Mouse (Mus musculus) hindbrain, embryonic 14.5 days (tissue): Measurements from ENCODE around the gene Rps10. TPM values are rescaled to one million over a fixed set of nuclear protein-coding genes. Genes with fewer than 3 reads are reported as not detected.
A peak's percentile ranks its signal among the peaks of the same experiment; 100 is the strongest.

Source experiments
- ATAC-seq: fragments of 200-750 bp; cut with Nextera tagmentation; 2 replicates; pipeline ENCODE4 v1.8.0; 2017; ENCODE audit warnings: moderate number of reproducible peaks, mild to moderate bottlenecking, moderate TSS enrichment, moderate library complexity; ENCODE audit not compliant: low FRiP score
- DNase-seq: peaks from one replicate; pipeline ENCODE4 v3.0.0-alpha.2; 2015; ENCODE audit warnings: low spot score
- H3K27ac ChIP-seq: fragments of 300-500 bp; sonication (generic); 2 replicates; pipeline ENCODE4 v1.5.1; 2014; ENCODE audit warnings: mild to moderate bottlenecking, moderate library complexity
- H3K27me3 ChIP-seq: fragments of 300-500 bp; sonication (generic); 2 replicates; pipeline ENCODE4 v1.6.1; 2014; ENCODE audit warnings: mild to moderate bottlenecking, low read length, mixed read lengths; ENCODE audit not compliant: control insufficient read depth, insufficient read depth
- H3K36me3 ChIP-seq: fragments of 300-500 bp; sonication (generic); replicated peaks from 2 replicates; pipeline ENCODE4 v1.6.1; 2014; ENCODE audit not compliant: control insufficient read depth, insufficient read depth
- H3K4me1 ChIP-seq: fragments of 300-500 bp; sonication (generic); replicated peaks from 2 replicates; pipeline ENCODE4 v1.6.1; 2014; ENCODE audit warnings: antibody characterized with exemption, low read length, mixed read lengths; ENCODE audit not compliant: control insufficient read depth, insufficient read depth
- H3K4me2 ChIP-seq: fragments of 300-500 bp; sonication (generic); replicated peaks from 2 replicates; pipeline ENCODE4 v1.6.1; 2014; ENCODE audit warnings: mild to moderate bottlenecking, moderate library complexity
- H3K4me3 ChIP-seq: fragments of 300-500 bp; sonication (generic); replicated peaks from 2 replicates; pipeline ENCODE4 v1.5.1; 2014; ENCODE audit warnings: mild to moderate bottlenecking, low read length
- H3K9ac ChIP-seq: fragments of 300-500 bp; sonication (generic); 2 replicates; pipeline ENCODE4 v1.6.1; 2014
- H3K9me3 ChIP-seq: fragments of 300-500 bp; sonication (generic); 2 replicates; pipeline ENCODE4 v1.6.1; 2016; ENCODE audit warnings: low read length; ENCODE audit not compliant: control insufficient read depth
- WGBS: fragments of 180-500 bp; shearing (Covaris S2); extraction: QIAGEN DNeasy Blood & Tissue Kit; methylation state at CpG from one replicate; pipeline ENCODE4 v1.1.7; 2014; 5-methylcytosine and 5-hydroxymethylcytosine counted together
- polyA plus RNA-seq: library from polyadenylated mRNA; unstranded; fragments of >200 nt; fragmentation: Nextera tagmentation; extraction: Ambion mirVana; gene quantifications from 2 replicates; pipeline ENCODE4 v1.2.1, GENCODE M21; 2014

Gene Rps10
- 489 and 624 TPM in 2 replicates for polyA plus RNA-seq

GRCm38 (mm10) chr17:27636132-27637020, at the start of gene Rps10:
Gene Rps10, minus strand, starts transcription at chr17:27636669.
- Histone ChIP-seq H3K4me3 (peak within 1 kb of the TSS; percentile 84), H3K36me3 (peaks cover 27% of the 10 kb centered on the region), H3K9me3 (no peaks in the 10 kb centered on the region), H3K27ac (peak within 1 kb of the TSS; percentile 88), H3K4me2 (peak within 1 kb of the TSS; percentile 96), H3K27me3 (no peaks in the 10 kb centered on the region), H3K4me1 (peaks cover 21% of the 10 kb centered on the region), H3K9ac (peak within 1 kb of the TSS; percentile 84; the same call in 1 of the 2 replicates)
- WGBS = 29% methylated on average over 18 of the region's 18 CpGs
- DNase-seq (no peak), ATAC-seq (no peak)

DNA sequence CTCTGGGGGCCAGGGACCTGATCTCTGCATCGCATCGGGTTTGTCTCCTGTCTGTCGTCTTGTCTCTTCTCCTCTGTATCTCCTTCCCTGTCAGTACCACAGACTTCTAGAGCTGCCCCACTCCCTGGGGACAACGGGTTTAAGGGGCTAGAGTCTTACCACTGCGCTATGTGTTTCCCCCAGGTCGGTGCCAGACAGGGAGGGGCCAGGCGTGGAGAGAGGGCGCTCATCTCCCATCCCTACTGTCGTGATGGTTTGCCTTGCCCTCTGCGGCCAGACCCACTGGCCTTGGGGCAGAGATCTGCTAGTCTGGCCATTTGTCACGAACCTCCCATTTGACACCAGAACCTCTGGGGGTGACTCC, 49.1 kb upstream of the Rps10 start:
- ATAC-seq = peak; percentile 44
- 3% methylated on average over 11 of the region's 11 CpGs for WGBS
- Histone ChIP-seq H3K27ac (0 out of 2 replicates have a peak overlapping the region, but pooled peaks have one; percentile 36), H3K36me3 (no peaks in the 10 kb centered on the region), H3K4me3 (peak overlapping the region; percentile 64), H3K27me3 (no peaks in the 10 kb centered on the region), H3K4me2 (peak overlapping the region; percentile 95), H3K4me1 (peaks cover 10% of the 10 kb centered on the region; the same call in 1 of the 2 replicates), H3K9me3 (no peaks in the 10 kb centered on the region), H3K9ac (peak overlapping the region; percentile 87)
- no peak for DNase-seq

- Histone ChIP-seq H3K4me3 (peak overlapping the region; percentile 64), H3K4me2 (peak overlapping the region; percentile 95), H3K9ac (peak overlapping the region; percentile 87), H3K4me1 (peaks cover 10% of the 10 kb centered on the region; the same call in 1 of the 2 replicates), H3K27me3 (no peaks in the 10 kb centered on the region), H3K36me3 (no peaks in the 10 kb centered on the region), H3K27ac (peak overlapping the region; percentile 36; the same call in 1 of the 2 replicates), H3K9me3 (no peaks in the 10 kb centered on the region)
- WGBS = under 1% methylated on average over 35 of the region's 53 CpGs
- ATAC-seq = peak; percentile 63
- DNase-seq = peak; percentile 75
Measured at GRCm38 (mm10) chr17:27684886-27685549, 48.5 kb upstream of the Rps10 start.

GRCm38 (mm10) chr17:27678924-27679813, 42.7 kb upstream of the Rps10 start:
- Histone ChIP-seq H3K4me1 (peaks cover 19% of the 10 kb centered on the region), H3K27me3 (no peaks in the 10 kb centered on the region), H3K4me3 (no peak overlapping the region), H3K4me2 (no peak overlapping the region), H3K9me3 (no peaks in the 10 kb centered on the region), H3K27ac (peak overlapping the region; percentile 88), H3K36me3 (no peaks in the 10 kb centered on the region), H3K9ac (no peak overlapping the region)
- 24% methylated on average over 11 of the region's 11 CpGs for WGBS
- ATAC-seq (peak; percentile 66), DNase-seq (peak; percentile 67)

DNA sequence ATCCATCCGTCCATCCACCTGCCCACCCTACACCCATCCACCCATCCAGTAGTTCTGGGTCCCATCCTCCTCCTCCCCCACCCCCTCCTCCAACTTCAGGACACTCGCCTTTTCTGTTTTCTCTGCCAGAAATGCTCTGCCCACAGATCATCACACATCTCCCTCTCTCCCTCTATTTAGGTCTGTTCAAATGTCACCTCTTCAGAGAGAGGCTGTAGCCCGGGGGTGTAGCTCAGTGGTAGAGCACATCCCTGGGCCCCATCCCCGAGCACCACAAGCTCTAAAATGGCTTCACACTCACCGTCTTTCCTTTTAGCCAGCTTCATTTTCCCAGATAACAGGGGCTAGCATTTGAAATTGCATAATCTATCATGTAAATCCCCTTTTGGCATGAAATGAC, 41.3 kb upstream of the Rps10 start:
- Histone ChIP-seq H3K9ac (no peak overlapping the region), H3K27ac (peak overlapping the region; percentile 88), H3K4me3 (no peak overlapping the region), H3K36me3 (no peaks in the 10 kb centered on the region), H3K4me2 (no peak overlapping the region), H3K27me3 (no peaks in the 10 kb centered on the region), H3K4me1 (peaks cover 19% of the 10 kb centered on the region), H3K9me3 (no peaks in the 10 kb centered on the region)
- ATAC-seq = no peak
- WGBS = 85% methylated on average over 5 of the region's 5 CpGs
- DNase-seq = no peak

GRCm38 (mm10) chr17:27676270-27676669, 39.8 kb upstream of the Rps10 start:
- WGBS = 67% methylated on average over 7 of the region's 7 CpGs
- no peaks in the 10 kb centered on the region for H3K36me3 ChIP-seq
- H3K9me3 ChIP-seq = no peaks in the 10 kb centered on the region
- H3K4me3 ChIP-seq = no peak overlapping the region
- no peak overlapping the region for H3K27ac ChIP-seq
- no peak overlapping the region for H3K4me2 ChIP-seq
- peaks cover 19% of the 10 kb centered on the region for H3K4me1 ChIP-seq
- no peak overlapping the region for H3K9ac ChIP-seq
- DNase-seq = no peak
- no peaks in the 10 kb centered on the region for H3K27me3 ChIP-seq
- no peak for ATAC-seq

DNA sequence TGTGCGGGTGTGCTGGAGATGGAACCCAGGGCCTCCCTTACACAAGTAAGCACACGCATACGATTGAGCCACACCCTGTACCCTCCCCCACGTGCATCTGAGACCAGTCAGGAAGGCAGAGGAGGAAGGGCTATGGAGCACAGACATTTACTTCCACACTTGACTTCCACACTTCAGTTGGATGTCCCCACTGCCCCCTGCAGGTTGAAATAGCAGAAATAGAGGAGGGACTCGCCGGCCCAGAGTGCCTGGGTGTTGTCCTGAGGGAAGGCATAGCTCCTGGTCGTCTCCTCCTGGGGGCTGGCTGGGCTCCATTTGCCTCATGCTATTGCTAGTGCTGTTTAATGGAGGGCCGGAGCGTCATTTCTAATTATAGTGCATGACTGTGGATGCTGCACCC, 39.0 kb upstream of the Rps10 start:
- ATAC-seq (no peak), DNase-seq (no peak)
- Histone ChIP-seq H3K4me3 (no peak overlapping the region), H3K36me3 (no peaks in the 10 kb centered on the region), H3K27ac (no peak overlapping the region), H3K4me1 (peaks cover 19% of the 10 kb centered on the region), H3K4me2 (no peak overlapping the region), H3K27me3 (no peaks in the 10 kb centered on the region), H3K9me3 (no peaks in the 10 kb centered on the region), H3K9ac (no peak overlapping the region)
- WGBS = 68% methylated on average over 9 of the region's 9 CpGs

DNA sequence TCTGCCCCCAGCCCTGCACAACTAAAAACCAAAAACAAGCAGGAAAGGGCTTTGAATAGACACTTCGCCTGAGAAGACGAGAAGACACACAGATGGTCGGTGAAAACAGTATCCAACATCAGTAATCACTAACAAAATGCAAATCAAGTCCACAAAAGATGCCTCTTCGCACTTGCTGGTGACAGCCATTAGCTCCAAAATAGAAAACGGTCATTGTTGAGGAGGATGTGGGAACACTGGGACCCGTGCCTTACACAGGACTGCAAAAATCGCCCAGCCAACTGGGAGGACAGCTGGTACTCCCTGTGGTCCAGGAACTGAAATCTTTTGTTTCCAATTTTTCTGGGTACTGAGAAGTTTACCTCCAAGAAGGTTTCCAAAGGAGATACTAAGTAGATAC, 37.5 kb upstream of the Rps10 start:
- no peak overlapping the region for H3K4me2 ChIP-seq
- H3K27me3 ChIP-seq = no peaks in the 10 kb centered on the region
- no peaks in the 10 kb centered on the region for H3K9me3 ChIP-seq
- no peak overlapping the region for H3K4me3 ChIP-seq
- no peaks in the 10 kb centered on the region for H3K36me3 ChIP-seq
- peaks cover 10% of the 10 kb centered on the region for H3K4me1 ChIP-seq
- DNase-seq = no peak
- H3K27ac ChIP-seq = no peak overlapping the region
- ATAC-seq = no peak
- H3K9ac ChIP-seq = no peak overlapping the region
- WGBS = 47% methylated on average over 7 of the region's 7 CpGs
